Mouse (Mus musculus) MEL (cell line): ENCODE results near the gene Ccr1l1.
A peak's percentile ranks its signal among the peaks of the same experiment; 100 is the strongest.

Experiments used
- CHD2 ChIP-seq: IDR thresholded peaks from 2 replicates; pipeline ENCODE4 v1.6.1; 2011; ENCODE audit warnings: low read length, improper control_type of control experiment
- CTCF ChIP-seq, 3 experiments: IDR thresholded peaks in 2 of 3; conservative IDR thresholded peaks in 1 of 3; 2 replicates each; pipeline ENCODE4 v1.5.1; 2011 to 2012; ENCODE audit warnings: low read length in 3 of 3, low read depth in 2 of 3, mild to moderate bottlenecking in 2 of 3, improper control_type of control experiment in 1 of 3, inconsistent platforms in 1 of 3, mixed read lengths in 1 of 3, moderate library complexity in 1 of 3; ENCODE audit not compliant: control insufficient read depth in 1 of 3, insufficient read depth in 1 of 3, poor library complexity in 1 of 3, severe bottlenecking in 1 of 3
- EP300 ChIP-seq, 2 experiments: IDR thresholded peaks; 2 replicates each; pipeline ENCODE4 v1.6.1; 2011; ENCODE audit warnings: improper control_type of control experiment in 2 of 2, low read length in 2 of 2, low read depth in 1 of 2, mild to moderate bottlenecking in 1 of 2
- GABPA ChIP-seq: IDR thresholded peaks from 2 replicates; pipeline ENCODE4 v1.6.1; 2012; ENCODE audit warnings: low read depth, mild to moderate bottlenecking, inconsistent platforms, low read length, improper control_type of control experiment, moderate library complexity
- HCFC1 ChIP-seq: IDR thresholded peaks from 2 replicates; pipeline ENCODE4 v1.6.1; 2012; ENCODE audit warnings: low read depth, mild to moderate bottlenecking, inconsistent platforms, low read length, improper control_type of control experiment, moderate library complexity
- MEF2A ChIP-seq: IDR thresholded peaks from 2 replicates; pipeline ENCODE4 v1.6.1; 2014; ENCODE audit warnings: low read depth, mild to moderate bottlenecking, inconsistent platforms, low read length, improper control_type of control experiment; ENCODE audit not compliant: poor library complexity, insufficient replicate concordance, severe bottlenecking; ENCODE audit errors: extremely low read depth
- POLR2A ChIP-seq, 2 experiments: IDR thresholded peaks; 2 replicates each; pipeline ENCODE4 v1.6.1; 2011 to 2012; ENCODE audit warnings: low read length in 2 of 2, mild to moderate bottlenecking in 2 of 2, control low read depth in 1 of 2, improper control_type of control experiment in 1 of 2, low read depth in 1 of 2, moderate library complexity in 1 of 2; ENCODE audit not compliant: control insufficient read depth in 1 of 2, insufficient read depth in 1 of 2, poor library complexity in 1 of 2
- RCOR1 ChIP-seq: IDR thresholded peaks from 2 replicates; pipeline ENCODE4 v1.6.1; 2012; ENCODE audit warnings: low read depth, mild to moderate bottlenecking, inconsistent platforms, low read length, improper control_type of control experiment
- USF1 ChIP-seq: IDR thresholded peaks from 2 replicates; pipeline ENCODE4 v1.6.1; 2014; ENCODE audit warnings: low read depth, mild to moderate bottlenecking, inconsistent platforms, low read length, improper control_type of control experiment, moderate library complexity

- TF ChIP-seq HCFC1 (no peak), MEF2A (no peak), EP300 (IDR thresholded peaks at IDR 0.05; ENCODE audit: low read depth in 1 of 2, low read length in 2 of 2) (no peak), USF1 (peak; percentile 55; the same call in 1 of the 2 replicates), CTCF (IDR thresholded peaks at IDR 0.05 in 2 of 3, conservative IDR thresholded peaks at IDR 0.05 in 1 of 3; ENCODE audit: control insufficient read depth in 1 of 3, insufficient read depth in 1 of 3, low read depth in 2 of 3, low read length in 3 of 3, poor library complexity in 1 of 3, severe bottlenecking in 1 of 3) (no peak), POLR2A (IDR thresholded peaks at IDR 0.05; ENCODE audit: control insufficient read depth in 1 of 2, insufficient read depth in 1 of 2, low read depth in 1 of 2, low read length in 2 of 2, poor library complexity in 1 of 2) (no peak), GABPA (no peak), CHD2 (no peak), RCOR1 (no peak)
These were observed 30.4 kb downstream of the Ccr1l1 start for GRCm38 (mm10) chr9:123947815-123948214.
